Mouse (Mus musculus): ENCODE data around the gene Dpm3.

Dpm3 gene

GRCm38 (mm10) chr3:89298908-89299307 lies 39.8 kb downstream of the Dpm3 start:
- DNase-seq: no peak

- no peak for DNase-seq
Observed at GRCm38 (mm10) chr3:89299499-89299898, 40.3 kb downstream of the Dpm3 start.

GRCm38 (mm10) chr3:89300071-89300470 lies 40.9 kb downstream of the Dpm3 start:
- DNase-seq: no peak

- DNase-seq: no peak
Observed at GRCm38 (mm10) chr3:89300514-89300913, 41.4 kb downstream of the Dpm3 start.

GRCm38 (mm10) chr3:89304440-89304839 lies 45.3 kb downstream of the Dpm3 start:
- DNase-seq: no peak

GRCm38 (mm10) chr3:89305105-89305504 lies 45.9 kb downstream of the Dpm3 start:
- no peak for DNase-seq

GRCm38 (mm10) chr3:89305551-89306325 lies 46.6 kb downstream of the Dpm3 start:
- DNase-seq: no peak

- peak; percentile 65 for DNase-seq
Observed at GRCm38 (mm10) chr3:89308089-89308488, 48.9 kb downstream of the Dpm3 start.

- DNase-seq: no peak
Observed at GRCm38 (mm10) chr3:89314340-89314739, 55.2 kb downstream of the Dpm3 start.

GRCm38 (mm10) chr3:89314791-89315190 lies 55.6 kb downstream of the Dpm3 start:
- DNase-seq: no peak

GRCm38 (mm10) chr3:89315195-89315929 lies 56.2 kb downstream of the Dpm3 start:
- peak; percentile 70 for DNase-seq

- DNase-seq: peak; percentile 30
Observed at GRCm38 (mm10) chr3:89315930-89316831, 57.0 kb downstream of the Dpm3 start.
